21 mouse cellular contexts compared by ENCODE assay signal in genomic region chr17:29116023-29116422, GRCm38 (mm10). TPM values are rescaled to one million over a fixed set of nuclear protein-coding genes. Genes with fewer than 3 reads are reported as not detected.
DNase-seq lines count a peak whose midpoint lies in the region; ATAC-seq and TF ChIP-seq lines count a peak whose summit lies in the region.
"Had no signal": no experiment of that assay in that cellular context is flagged by ENCODE, and none has a peak within 500 bp of the region (broad histone marks: within the 10 kb centered on the region; RNA-seq: fewer than 3 reads in every experiment).

No protein-coding gene starts in this region.

- H3ac ChIP-seq in C2C12 (ENCODE audit: control insufficient read depth, insufficient read length, low read depth): no peak overlapping the region

- H3K9me3 ChIP-seq in embryonic facial prominence, embryonic 13.5 days: no peaks in the 10 kb centered on the region
- H3K9me3 ChIP-seq in embryonic facial prominence, embryonic 10.5 days: no peaks in the 10 kb centered on the region
- H3K9me3 ChIP-seq in liver, embryonic 16.5 days (replicated peaks; ENCODE audit: control insufficient read depth, low read length): no peaks in the 10 kb centered on the region
- H3K9me3 ChIP-seq: heart, embryonic 15.5 days; limb, embryonic 15.5 days; midbrain, embryonic 10.5 days had no signal

- no peak for ATAC-seq in embryonic facial prominence, embryonic 13.5 days (ENCODE audit: insufficient number of reproducible peaks, insufficient read depth, low FRiP score, low TSS enrichment, low read depth)
- ATAC-seq in liver, embryonic 16.5 days (ENCODE audit: low read depth): no peak
- ATAC-seq: forebrain, postnatal 0 days; inflammation-experienced regulatory T-cells, adult 6 months; lung, postnatal 0 days had no signal

- no peaks in the 10 kb centered on the region for H3K79me3 ChIP-seq in C2C12 (ENCODE audit: low read depth)

- H3K4me1 ChIP-seq in embryonic facial prominence, embryonic 13.5 days: no peaks in the 10 kb centered on the region
- peaks cover 6% of the 10 kb centered on the region; the same call in 1 of the 2 replicates for H3K4me1 ChIP-seq in embryonic facial prominence, embryonic 10.5 days
- no peaks in the 10 kb centered on the region for H3K4me1 ChIP-seq in liver, embryonic 16.5 days (ENCODE audit: control insufficient read depth, low read depth, low read length)
- H3K4me1 ChIP-seq: heart, embryonic 15.5 days; midbrain, embryonic 10.5 days had no signal

- no peak overlapping the region for H3K4me3 ChIP-seq in embryonic facial prominence, embryonic 13.5 days
- H3K4me3 ChIP-seq in embryonic facial prominence, embryonic 10.5 days: no peak overlapping the region
- no peak overlapping the region for H3K4me3 ChIP-seq in C2C12 (ENCODE audit: insufficient read depth, poor library complexity, severe bottlenecking)
- peak overlapping the region; percentile 18; the same call in 1 of the 2 replicates for H3K4me3 ChIP-seq in liver, embryonic 16.5 days (ENCODE audit: low read depth, low read length)
- H3K4me3 ChIP-seq: heart, embryonic 15.5 days; limb, embryonic 15.5 days; midbrain, embryonic 10.5 days had no signal

- TF ChIP-seq CTCF in C2C12 (IDR thresholded peaks at IDR 0.05; ENCODE audit: control insufficient read depth, insufficient read depth, insufficient read length): no peak

- no peak for DNase-seq in embryonic facial prominence, embryonic 10.5 days (ENCODE audit: low spot score)
- DNase-seq in testis, postnatal 10 days (ENCODE audit: low spot score): peak; percentile 39
- DNase-seq in testis, postnatal 14 days (ENCODE audit: low spot score): no peak
- DNase-seq in cerebellum, adult 9-10 months: no peak
- DNase-seq in right cerebral cortex, postnatal 25 days: no peak
- DNase-seq: cerebellum, adult 8-10 months; forebrain, postnatal 0 days; gastrocnemius, postnatal 36 days; heart, postnatal 4 days; kidney, adult 2 months; left cerebral cortex, postnatal 4 days had no signal

- H3K4me2 ChIP-seq in embryonic facial prominence, embryonic 13.5 days: no peak overlapping the region
- H3K4me2 ChIP-seq in liver, embryonic 16.5 days (ENCODE audit: low read depth, low read length): peak overlapping the region; percentile 10; the same call in 1 of the 2 replicates
- H3K4me2 ChIP-seq: heart, embryonic 15.5 days; hindbrain, embryonic 14.5 days; limb, embryonic 15.5 days had no signal

- peak overlapping the region; percentile 22; the same call in 1 of the 2 replicates for H3K9ac ChIP-seq in embryonic facial prominence, embryonic 13.5 days
- no peak overlapping the region for H3K9ac ChIP-seq in liver, embryonic 16.5 days (ENCODE audit: low read depth, low read length)
- H3K9ac ChIP-seq: forebrain, postnatal 0 days; heart, embryonic 15.5 days; hindbrain, embryonic 14.5 days; limb, embryonic 15.5 days had no signal

- no peak overlapping the region for H3K27ac ChIP-seq in embryonic facial prominence, embryonic 13.5 days
- H3K27ac ChIP-seq in embryonic facial prominence, embryonic 10.5 days (replicated peaks): no peak overlapping the region
- no peak overlapping the region for H3K27ac ChIP-seq in liver, embryonic 16.5 days (ENCODE audit: low read length)
- H3K27ac ChIP-seq: heart, embryonic 15.5 days; hindbrain, embryonic 14.5 days; kidney, postnatal 0 days; limb, embryonic 15.5 days; midbrain, embryonic 10.5 days had no signal

- no peaks in the 10 kb centered on the region for H3K79me2 ChIP-seq in C2C12 (ENCODE audit: control insufficient read depth, insufficient read depth)

- no peaks in the 10 kb centered on the region for H3K36me3 ChIP-seq in embryonic facial prominence, embryonic 13.5 days
- H3K36me3 ChIP-seq in embryonic facial prominence, embryonic 10.5 days (replicated peaks): no peaks in the 10 kb centered on the region
- H3K36me3 ChIP-seq in C2C12 (ENCODE audit: control insufficient read depth, insufficient read depth): no peaks in the 10 kb centered on the region
- no peaks in the 10 kb centered on the region for H3K36me3 ChIP-seq in liver, embryonic 16.5 days (ENCODE audit: control insufficient read depth, insufficient read depth)
- H3K36me3 ChIP-seq: heart, embryonic 15.5 days; limb, embryonic 15.5 days; midbrain, embryonic 10.5 days had no signal

- WGBS in embryonic facial prominence, embryonic 13.5 days: 70% methylated on average over 12 of the region's 12 CpGs
- 75% methylated on average over 12 of the region's 12 CpGs for WGBS in embryonic facial prominence, embryonic 10.5 days
- 51% methylated on average over 12 of the region's 12 CpGs for WGBS in liver, embryonic 16.5 days (ENCODE audit: insufficient replicate concordance)

- no peaks in the 10 kb centered on the region for H3K27me3 ChIP-seq in embryonic facial prominence, embryonic 13.5 days
- H3K27me3 ChIP-seq in embryonic facial prominence, embryonic 10.5 days (replicated peaks; ENCODE audit: low read depth, poor library complexity, severe bottlenecking): no peaks in the 10 kb centered on the region
- no peaks in the 10 kb centered on the region for H3K27me3 ChIP-seq in C2C12 (ENCODE audit: control insufficient read depth, insufficient read depth, insufficient read length)
- no peaks in the 10 kb centered on the region for H3K27me3 ChIP-seq in liver, embryonic 16.5 days (ENCODE audit: control insufficient read depth, insufficient read depth, low read depth, low read length)
- H3K27me3 ChIP-seq: heart, embryonic 15.5 days; limb, embryonic 15.5 days had no signal

TF ChIP-seq in C2C12, 6 proteins besides CTCF, POLR2A, EP300 and RAD21:
- TF ChIP-seq USF1 (IDR thresholded peaks at IDR 0.05; ENCODE audit: low read depth) (no peak), MYOD1 (IDR thresholded peaks at IDR 0.05; ENCODE audit: control insufficient read depth, insufficient read length, low read depth) (peak; percentile 15), CEBPB (IDR thresholded peaks at IDR 0.05; ENCODE audit: low read depth) (no peak), MAX (IDR thresholded peaks at IDR 0.05) (no peak)

RNA-seq across cellular contexts. Expression of gene Rab44, which starts 2.1 kb away (rescaled TPM):
- polyA plus RNA-seq in embryonic facial prominence, embryonic 13.5 days (2015; fragmentation: Nextera tagmentation; extraction: Ambion mirVana): 0.55 and 0.56 TPM in 2 replicates
- 0.09 and 0.21 TPM in 2 replicates for polyA plus RNA-seq in embryonic facial prominence, embryonic 10.5 days (2016; fragmentation: Nextera tagmentation; extraction: Ambion mirVana)
- 0.06 TPM for polyA plus RNA-seq in C2C12 (2012; fragmentation: generic; extraction: Trizol)
- 9.9 and 10.9 TPM in 2 replicates for polyA plus RNA-seq in liver, embryonic 16.5 days (2015; fragmentation: Nextera tagmentation; extraction: Ambion mirVana)
- polyA plus RNA-seq: forebrain, postnatal 0 days; hindbrain, embryonic 14.5 days; inflammation-experienced regulatory T-cells, adult 6 months had no signal

RNA-seq across cellular contexts. Expression of gene Cdkn1a, which starts 25.2 kb away (rescaled TPM):
- 66.8 and 78.2 TPM in 2 replicates for polyA plus RNA-seq in embryonic facial prominence, embryonic 13.5 days (2015; fragmentation: Nextera tagmentation; extraction: Ambion mirVana)
- polyA plus RNA-seq in embryonic facial prominence, embryonic 10.5 days (2016; fragmentation: Nextera tagmentation; extraction: Ambion mirVana): 26.0 and 27.5 TPM in 2 replicates
- 236 TPM for polyA plus RNA-seq in C2C12 (2012; fragmentation: generic; extraction: Trizol)
- polyA plus RNA-seq in liver, embryonic 16.5 days (2015; fragmentation: Nextera tagmentation; extraction: Ambion mirVana): 12.6 and 16.5 TPM in 2 replicates
